Mouse (Mus musculus): ENCODE data around the gene Npc1l1.

Gene Npc1l1

GRCm38 (mm10) chr11:6163706-6164105 lies 66.2 kb downstream of the Npc1l1 start:
- DNase-seq (ENCODE audit: low read depth, low spot score) = no peak

DNA sequence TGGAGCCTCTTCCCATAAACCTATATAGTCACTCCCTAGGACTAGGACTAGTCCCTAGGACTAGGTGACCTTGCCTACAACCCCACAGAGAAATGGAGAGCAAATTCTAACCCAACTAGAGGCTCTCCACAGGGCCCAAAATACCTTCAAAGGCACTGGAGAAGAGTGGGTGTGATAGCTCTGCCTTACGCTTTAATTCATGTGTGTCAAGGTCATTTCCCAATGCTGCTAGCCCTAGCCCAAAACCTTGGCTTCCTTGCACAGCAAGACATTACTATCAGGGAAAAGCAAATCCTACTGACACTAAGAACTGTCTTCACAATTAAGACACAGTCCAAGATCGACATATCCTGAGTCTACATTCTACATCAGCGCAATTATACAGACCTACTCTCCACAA lies 66.9 kb downstream of the Npc1l1 start:
- no peak for DNase-seq (ENCODE audit: low read depth, low spot score)

GRCm38 (mm10) chr11:6161549-6161948 lies 68.4 kb downstream of the Npc1l1 start:
- DNase-seq (ENCODE audit: low read depth, low spot score) = no peak
